Mouse (Mus musculus) E14TG2a.4 (cell line): Measurements from ENCODE around the gene Zfp775.
"Not testable (repeated sequence)": the region's sequence is repeated elsewhere in the genome, so short reads cannot be mapped to it uniquely, and the experiment has no call there.

Experiments used
- H3K27me3 ChIP-seq: 2 replicates; pipeline ENCODE4 v1.6.1; 2014; ENCODE audit warnings: low read length, control low read depth; ENCODE audit not compliant: insufficient read depth
- H3K36me3 ChIP-seq: 2 replicates; pipeline ENCODE4 v1.6.1; 2014; ENCODE audit warnings: low read length, control low read depth; ENCODE audit not compliant: insufficient read depth
- H3K4me1 ChIP-seq: replicated peaks from 2 replicates; pipeline ENCODE4 v1.6.1; 2014; ENCODE audit warnings: low read depth, low read length, control low read depth
- H3K4me3 ChIP-seq: replicated peaks from 2 replicates; pipeline ENCODE4 v1.5.1; 2014; ENCODE audit warnings: mild to moderate bottlenecking, low read length
- H3K9me3 ChIP-seq: 2 replicates; pipeline ENCODE4 v1.6.1; 2014; ENCODE audit warnings: low read length, control low read depth
- CTCF ChIP-seq: conservative IDR thresholded peaks from 2 replicates; pipeline ENCODE4 v1.5.1; 2014; ENCODE audit warnings: low read length
- NANOG ChIP-seq: IDR thresholded peaks from 2 replicates; pipeline ENCODE4 v1.6.1; 2014; ENCODE audit warnings: borderline replicate concordance, low read length, mixed read lengths
- POU5F1 ChIP-seq: IDR thresholded peaks from 2 replicates; pipeline ENCODE4 v1.6.1; 2014; ENCODE audit warnings: low read length, borderline replicate concordance

The Zfp775 gene

GRCm38 (mm10) chr6:48610657-48611056 is 8.8 kb downstream of the Zfp775 start:
- H3K4me1 ChIP-seq: peaks cover 21% of the 10 kb centered on the region
- H3K36me3 ChIP-seq: peaks cover 19% of the 10 kb centered on the region
- TF ChIP-seq NANOG: no peak
- TF ChIP-seq CTCF: no peak
- no peak for TF ChIP-seq POU5F1
- H3K27me3 ChIP-seq: no peaks in the 10 kb centered on the region; the same call in 1 of the 2 replicates
- no peak overlapping the region for H3K4me3 ChIP-seq
- no peaks in the 10 kb centered on the region; the same call in 1 of the 2 replicates for H3K9me3 ChIP-seq

- H3K27me3 ChIP-seq: peaks cover 3% of the 10 kb centered on the region; the same call in 1 of the 2 replicates
- H3K36me3 ChIP-seq: peaks cover 19% of the 10 kb centered on the region
- H3K9me3 ChIP-seq: no peaks in the 10 kb centered on the region; the same call in 1 of the 2 replicates
- H3K4me1 ChIP-seq: peaks cover 11% of the 10 kb centered on the region
- H3K4me3 ChIP-seq: no peak overlapping the region
- no peak for TF ChIP-seq POU5F1
- TF ChIP-seq NANOG: no peak
- TF ChIP-seq CTCF: no peak
Measured at GRCm38 (mm10) chr6:48613464-48613863, 11.6 kb downstream of the Zfp775 start.

- H3K27me3 ChIP-seq: peaks cover 14% of the 10 kb centered on the region
- TF ChIP-seq NANOG (no peak), POU5F1 (no peak), CTCF (no peak)
- peaks cover 19% of the 10 kb centered on the region for H3K36me3 ChIP-seq
- no peaks in the 10 kb centered on the region; the same call in 1 of the 2 replicates for H3K9me3 ChIP-seq
- H3K4me1 ChIP-seq: peaks cover 10% of the 10 kb centered on the region
- H3K4me3 ChIP-seq: no peak overlapping the region
Measured at GRCm38 (mm10) chr6:48614756-48615155, 12.9 kb downstream of the Zfp775 start.

GRCm38 (mm10) chr6:48620031-48620430 is 18.2 kb downstream of the Zfp775 start:
- Histone ChIP-seq H3K27me3 (peaks cover 38% of the 10 kb centered on the region), H3K9me3 (no peaks in the 10 kb centered on the region), H3K4me3 (peak overlapping the region; percentile 77), H3K36me3 (no peaks in the 10 kb centered on the region; the same call in 1 of the 2 replicates), H3K4me1 (peaks cover 37% of the 10 kb centered on the region)
- TF ChIP-seq POU5F1: no peak
- no peak for TF ChIP-seq NANOG
- no peak for TF ChIP-seq CTCF

- H3K4me1 ChIP-seq: peaks cover 47% of the 10 kb centered on the region
Measured at GRCm38 (mm10) chr6:48622186-48622843, 20.5 kb downstream of the Zfp775 start.

GRCm38 (mm10) chr6:48623460-48623859 is 21.6 kb downstream of the Zfp775 start:
- no peak overlapping the region for H3K4me3 ChIP-seq
- H3K4me1 ChIP-seq: peaks cover 57% of the 10 kb centered on the region
- H3K27me3 ChIP-seq: peaks cover 69% of the 10 kb centered on the region
- no peaks in the 10 kb centered on the region for H3K36me3 ChIP-seq
- TF ChIP-seq CTCF (0 out of 2 replicates have a peak, but pooled peaks have one; percentile 5), NANOG (no peak)
- 0 out of 2 replicates have a peak, but pooled peaks cover 4% of the 10 kb centered on the region for H3K9me3 ChIP-seq

More at GRCm38 (mm10) chr6:48622186-48622843, 20.5 kb downstream of the Zfp775 start:
- Histone ChIP-seq H3K4me3 (peak overlapping the region; percentile 71), H3K27me3 (peaks cover 61% of the 10 kb centered on the region)
- not testable (repeated sequence) for H3K9me3 ChIP-seq, H3K36me3 ChIP-seq

GRCm38 (mm10) chr6:48626464-48626863 is 24.6 kb downstream of the Zfp775 start, which contains the start of gene AI854703:
Gene AI854703 (plus strand): TSS chr6:48626764.
- Histone ChIP-seq H3K36me3 (no peaks in the 10 kb centered on the region), H3K4me1 (peaks cover 41% of the 10 kb centered on the region), H3K9me3 (peaks cover 13% of the 10 kb centered on the region; the same call in 1 of the 2 replicates), H3K27me3 (peaks cover 70% of the 10 kb centered on the region), H3K4me3 (peak within 1 kb of the TSS; percentile 72)
- TF ChIP-seq NANOG (no peak), CTCF (no peak), POU5F1 (no peak)

- peak overlapping the region; percentile 72 for H3K4me3 ChIP-seq
- H3K36me3 ChIP-seq: no peaks in the 10 kb centered on the region
- no peak for TF ChIP-seq CTCF
- no peak for TF ChIP-seq NANOG
- no peak for TF ChIP-seq POU5F1
- H3K4me1 ChIP-seq: peaks cover 38% of the 10 kb centered on the region
- peaks cover 73% of the 10 kb centered on the region for H3K27me3 ChIP-seq
- H3K9me3 ChIP-seq: peaks cover 13% of the 10 kb centered on the region; the same call in 1 of the 2 replicates
Measured at GRCm38 (mm10) chr6:48626984-48627383, 25.1 kb downstream of the Zfp775 start.

GRCm38 (mm10) chr6:48627511-48627924 is 25.7 kb downstream of the Zfp775 start:
- Histone ChIP-seq H3K9me3 (peaks cover 13% of the 10 kb centered on the region; the same call in 1 of the 2 replicates), H3K4me3 (peak overlapping the region; percentile 72), H3K4me1 (peaks cover 38% of the 10 kb centered on the region), H3K27me3 (peaks cover 78% of the 10 kb centered on the region), H3K36me3 (no peaks in the 10 kb centered on the region)
- TF ChIP-seq POU5F1 (no peak), CTCF (no peak), NANOG (no peak)
